Mouse (Mus musculus) 3T3-L1 (cell line): ENCODE data around the gene Lce1i.
"Not testable (repeated sequence)": the region's sequence is repeated elsewhere in the genome, so short reads cannot be mapped to it uniquely, and the experiment has no call there.

Experiments used
- DNase-seq: peaks from one replicate; pipeline ENCODE4 v3.0.0-alpha.2; 2015; ENCODE audit warnings: low read depth, low spot score

The Lce1i gene

GRCm38 (mm10) chr3:92778799-92779198, at the start of gene Lce1i:
TSS of gene Lce1i (minus strand) at chr3:92778899.
- DNase-seq = no peak

- peak; percentile 77 for DNase-seq
Measured at GRCm38 (mm10) chr3:92827108-92827507, 48.4 kb upstream of the Lce1i start, which contains the start of gene Kprp. TSS of gene Kprp (minus strand) at chr3:92827247.

- DNase-seq = peak; percentile 62
Measured at GRCm38 (mm10) chr3:92825808-92826207, 47.1 kb upstream of the Lce1i start.

- not testable (repeated sequence) for DNase-seq
Measured at GRCm38 (mm10) chr3:92816036-92816435, 37.3 kb upstream of the Lce1i start.

GRCm38 (mm10) chr3:92815581-92815980, 36.9 kb upstream of the Lce1i start:
- DNase-seq = no peak

GRCm38 (mm10) chr3:92807791-92808190, 29.1 kb upstream of the Lce1i start, which contains the start of gene Lce1k:
TSS of gene Lce1k (minus strand) at chr3:92807891.
- no peak for DNase-seq

- no peak for DNase-seq
Measured at GRCm38 (mm10) chr3:92790414-92790813, 11.7 kb upstream of the Lce1i start, which contains the start of gene Lce1j. TSS of gene Lce1j (minus strand) at chr3:92790514.

- DNase-seq = peak; percentile 53
Measured at GRCm38 (mm10) chr3:92771573-92771972, 7.1 kb downstream of the Lce1i start.

GRCm38 (mm10) chr3:92764965-92765364, 13.7 kb downstream of the Lce1i start, which contains the start of gene Lce1h:
TSS of gene Lce1h (minus strand) at chr3:92765065.
- no peak for DNase-seq

- no peak for DNase-seq
Measured at GRCm38 (mm10) chr3:92753197-92753596, 25.5 kb downstream of the Lce1i start.

- DNase-seq = peak; percentile 29
Measured at GRCm38 (mm10) chr3:92752238-92752637, 26.5 kb downstream of the Lce1i start, which contains the start of gene Lce1g. TSS of gene Lce1g (minus strand) at chr3:92752338.

- DNase-seq = no peak
Measured at GRCm38 (mm10) chr3:92738996-92739395, 39.7 kb downstream of the Lce1i start, which contains the start of gene Gm38119. TSS of gene Gm38119 (minus strand) at chr3:92739096.
